Mouse (Mus musculus): ENCODE data around the gene Catsperd.
A peak's percentile ranks its signal among the peaks of the same experiment; 100 is the strongest.

Gene Catsperd

DNA sequence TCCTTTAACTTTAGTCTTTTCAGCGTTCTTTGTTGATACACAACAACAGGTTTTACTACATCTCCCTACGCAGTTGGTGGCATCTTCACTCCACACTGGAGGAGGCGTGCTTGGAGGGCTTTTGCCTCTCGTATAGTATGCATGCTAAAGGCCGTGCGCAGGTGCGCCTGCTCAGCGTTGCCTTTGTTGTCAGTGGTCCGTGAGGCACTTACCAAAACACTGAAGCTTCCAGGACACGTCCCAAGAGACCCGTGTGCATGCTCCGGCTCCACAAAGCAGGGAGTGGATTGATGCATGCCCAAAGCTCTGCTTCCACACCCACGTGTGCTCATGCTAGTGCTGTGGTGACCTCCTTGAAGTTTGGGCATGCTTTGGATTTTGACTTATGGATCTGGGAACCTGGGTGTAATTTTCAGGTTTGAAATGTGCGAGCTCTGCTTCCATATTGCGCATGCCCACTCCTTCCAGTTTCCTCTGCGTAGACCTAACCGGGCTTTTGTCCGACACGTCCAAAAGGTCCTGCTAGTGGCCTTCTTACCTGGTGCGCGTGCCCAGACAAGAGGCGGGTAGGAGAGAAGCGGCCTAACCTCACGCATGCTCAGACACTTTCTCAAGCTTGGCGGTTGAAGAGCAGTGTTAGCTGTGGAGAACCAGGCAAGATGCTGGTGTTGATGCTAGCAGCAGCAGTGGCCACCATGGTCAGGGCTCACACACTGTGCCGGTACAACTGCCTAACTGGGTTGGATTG, at the start of gene Catsperd:
Gene Catsperd (plus strand): TSS at position 614 of the 748 bp plus-strand sequence.
- DNase-seq (ENCODE audit: low read depth in 2 of 2, low spot score in 2 of 2), result no peak

DNA sequence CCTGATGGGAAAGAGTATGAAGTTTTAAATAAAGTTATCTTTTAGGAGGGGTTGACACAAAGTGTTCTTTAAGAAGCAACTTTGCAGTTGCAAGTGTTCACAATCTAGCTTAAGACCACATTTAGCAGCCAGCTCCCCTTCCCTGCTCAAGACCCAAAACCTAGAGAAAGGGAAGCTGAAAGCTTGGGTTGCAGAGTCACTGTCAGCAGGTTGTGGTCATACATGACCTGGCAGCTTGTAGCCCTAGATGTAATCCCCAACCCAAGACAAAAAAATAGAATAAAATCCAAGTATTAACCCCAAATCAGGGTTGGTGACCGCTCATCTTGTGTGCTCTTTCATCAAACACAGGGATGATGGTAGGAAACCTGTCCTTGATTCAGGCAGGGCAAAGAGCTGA, 44.9 kb upstream of the Catsperd start:
- DNase-seq (ENCODE audit: low read depth in 2 of 2, low spot score in 2 of 2), result no peak

DNA sequence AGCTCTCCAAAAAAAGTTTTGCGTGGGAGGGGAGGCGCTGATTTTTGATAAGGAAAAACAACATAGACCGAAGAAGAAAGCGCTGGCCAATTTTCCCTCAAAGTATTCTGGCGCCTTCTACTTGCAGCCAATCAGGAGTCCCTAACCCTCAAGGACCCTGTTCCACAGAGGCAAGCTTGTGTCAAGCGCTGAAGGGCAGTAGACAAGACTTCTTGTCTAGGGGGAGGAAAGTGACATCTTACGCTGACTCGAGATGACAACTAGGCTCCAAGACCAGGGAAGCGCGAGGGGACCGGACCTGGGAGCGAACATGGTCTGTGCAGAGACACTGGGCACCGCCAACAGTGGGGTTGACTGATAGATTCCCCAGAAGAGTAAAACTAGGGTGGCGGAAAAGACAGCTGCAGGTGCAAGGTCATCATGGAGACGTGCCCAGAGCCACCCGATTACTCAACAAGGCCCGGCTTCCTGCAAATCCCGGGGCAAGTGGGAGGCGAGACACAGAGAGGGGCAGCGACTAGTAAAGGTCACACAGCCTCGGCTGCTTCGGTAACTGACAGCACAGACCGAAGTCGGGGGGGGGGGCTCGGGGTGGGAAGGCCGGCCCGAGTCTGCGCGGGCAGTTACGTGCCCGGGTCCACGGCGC, 44.2 kb upstream of the Catsperd start:
- DNase-seq (ENCODE audit: low read depth in 2 of 2, low spot score in 2 of 2), result peak; percentile 20 to 42

DNA sequence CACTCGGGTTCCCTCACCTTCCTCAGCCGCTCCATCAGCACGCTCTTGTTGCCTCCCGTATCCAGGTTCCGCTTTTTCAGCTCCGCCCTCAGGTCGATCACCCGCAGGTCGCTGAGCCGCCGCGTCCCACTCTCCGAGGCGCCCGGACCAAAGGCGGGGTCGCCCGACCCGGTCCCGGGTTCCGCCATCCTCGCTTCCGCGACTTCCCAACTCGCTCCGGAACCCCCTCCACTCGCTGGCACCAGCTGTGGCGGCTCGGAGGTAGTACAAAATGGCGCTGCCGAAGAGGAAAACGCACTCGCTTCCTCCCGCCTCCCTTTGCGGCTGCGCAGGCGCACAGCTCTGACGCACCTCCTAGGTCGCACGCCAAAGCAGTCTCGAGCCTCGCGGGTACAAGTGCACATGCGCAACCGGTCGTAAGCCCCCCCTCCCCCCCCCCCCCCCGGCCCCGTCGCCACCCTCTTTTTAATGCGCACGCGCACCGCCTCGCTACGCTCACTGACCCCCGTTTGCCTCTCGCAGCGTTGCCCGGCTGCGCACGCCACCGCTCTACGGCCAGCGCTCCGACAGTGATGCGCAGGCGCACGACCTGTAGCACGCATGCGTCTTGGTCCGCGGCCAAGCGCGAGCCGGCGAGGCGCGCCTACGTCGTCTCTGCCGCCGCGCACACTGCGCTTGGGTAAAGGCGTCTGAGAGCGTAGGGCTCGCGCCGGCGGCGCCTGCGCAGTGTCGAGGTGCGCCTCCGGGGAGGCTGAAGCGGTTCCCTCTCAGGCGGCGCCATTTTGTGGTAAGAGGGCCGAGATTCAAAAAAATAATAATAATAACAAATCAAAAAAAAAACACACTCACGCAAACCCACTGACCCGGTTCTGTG, 43.4 kb upstream of the Catsperd start, which contains the start of the genes Safb2 and Safb:
Gene Safb2 (minus strand): TSS at position 329 of the 874 bp plus-strand sequence.
Gene Safb (plus strand): TSS at position 569 of the 874 bp plus-strand sequence.
- peak; percentile 98 to 100 for DNase-seq (ENCODE audit: low read depth in 2 of 2, low spot score in 2 of 2)

DNA sequence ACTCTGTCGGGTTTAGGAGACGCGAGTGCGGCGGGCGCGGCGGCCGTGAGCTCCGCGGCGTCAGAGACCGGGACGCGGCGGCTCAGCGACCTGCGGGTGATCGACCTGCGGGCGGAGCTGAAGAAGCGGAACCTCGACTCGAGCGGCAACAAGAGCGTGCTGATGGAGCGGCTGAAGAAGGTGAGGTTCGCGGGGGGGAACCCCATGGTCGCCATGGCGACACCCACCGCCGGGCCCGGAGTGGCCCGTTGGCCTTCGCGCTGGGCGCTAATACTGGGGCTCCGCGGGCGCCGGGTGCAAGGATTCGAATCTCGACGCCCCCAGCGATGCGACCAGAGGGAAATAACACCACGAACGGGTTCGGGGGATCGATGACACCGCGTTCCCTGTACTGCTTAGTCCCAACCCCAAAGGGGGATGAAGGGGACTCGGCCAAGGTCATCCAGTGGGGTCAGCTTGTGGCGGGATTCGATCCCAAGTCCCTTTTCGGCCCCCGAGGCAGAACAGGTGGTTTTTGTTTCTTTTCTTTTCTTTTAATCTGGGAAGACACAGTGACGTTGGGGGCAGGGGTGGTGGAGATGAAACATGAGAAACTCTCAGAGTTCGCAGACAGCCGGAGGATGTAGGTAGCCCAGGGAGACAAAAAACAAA, 42.6 kb upstream of the Catsperd start:
- peak in 1 of 2 experiments; percentile 59 for DNase-seq (ENCODE audit: low read depth in 2 of 2, low spot score in 2 of 2)

DNA sequence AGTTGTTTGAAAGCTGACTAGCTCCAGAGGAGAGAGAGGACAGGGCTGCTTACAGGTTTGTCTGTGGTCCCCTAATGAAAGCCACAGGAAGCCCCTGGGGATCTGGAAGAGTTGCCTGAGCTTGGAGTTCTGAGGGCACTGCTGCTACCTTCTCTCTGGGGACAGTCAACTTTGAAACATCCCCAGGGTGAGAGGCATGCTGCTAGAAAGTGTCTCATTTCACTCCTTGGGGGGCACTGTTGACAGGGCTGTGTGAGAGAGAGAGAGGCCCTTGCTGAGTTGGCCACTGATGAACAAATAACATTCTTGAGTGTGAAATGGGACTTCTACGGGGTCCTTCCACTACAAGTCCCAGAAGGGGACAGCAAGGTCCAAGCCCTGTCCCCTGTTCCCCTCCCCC, 40.2 kb upstream of the Catsperd start:
- DNase-seq (ENCODE audit: low read depth in 2 of 2, low spot score in 2 of 2), result no peak

DNA sequence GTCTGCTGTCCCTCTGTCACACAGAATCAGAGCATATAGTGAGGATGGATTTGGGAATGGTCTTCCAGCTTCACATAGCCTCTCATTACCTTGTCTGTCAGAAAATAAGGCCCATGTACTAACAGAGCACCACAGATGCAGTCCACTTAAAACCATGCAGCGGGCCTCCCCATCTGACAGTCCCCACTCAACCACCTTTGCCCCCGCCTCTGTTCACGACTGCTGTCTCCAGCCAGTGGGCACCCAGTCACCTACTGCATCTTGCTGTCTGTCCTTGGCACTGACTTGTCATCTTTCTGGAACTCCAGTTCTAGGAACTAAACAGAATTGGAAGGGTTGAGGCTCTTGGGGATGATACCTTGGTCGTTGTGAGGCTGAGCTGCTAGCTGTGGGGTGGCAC, 39.0 kb upstream of the Catsperd start:
- no peak for DNase-seq (ENCODE audit: low read depth in 2 of 2, low spot score in 2 of 2)

DNA sequence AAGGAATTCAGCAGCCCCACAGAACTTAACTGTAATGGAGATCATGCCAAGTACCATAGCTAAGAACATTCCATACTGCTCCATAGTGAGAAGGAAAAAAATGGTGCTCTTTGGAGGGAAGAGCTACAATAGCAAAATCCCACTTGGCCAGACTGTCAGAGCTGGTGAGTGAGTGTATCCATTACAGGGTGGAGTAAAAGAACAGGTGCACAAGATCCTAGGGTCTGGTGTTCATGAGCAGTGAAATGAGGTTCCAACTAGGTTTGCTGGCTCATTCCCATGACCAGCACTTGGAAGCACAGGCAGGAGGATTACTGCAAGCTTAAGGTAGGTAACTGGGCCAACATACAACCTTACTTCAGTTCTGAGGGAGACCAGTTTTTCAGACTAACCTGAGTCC, 35.4 kb upstream of the Catsperd start:
- DNase-seq (ENCODE audit: low read depth in 2 of 2, low spot score in 2 of 2), result no peak

DNA sequence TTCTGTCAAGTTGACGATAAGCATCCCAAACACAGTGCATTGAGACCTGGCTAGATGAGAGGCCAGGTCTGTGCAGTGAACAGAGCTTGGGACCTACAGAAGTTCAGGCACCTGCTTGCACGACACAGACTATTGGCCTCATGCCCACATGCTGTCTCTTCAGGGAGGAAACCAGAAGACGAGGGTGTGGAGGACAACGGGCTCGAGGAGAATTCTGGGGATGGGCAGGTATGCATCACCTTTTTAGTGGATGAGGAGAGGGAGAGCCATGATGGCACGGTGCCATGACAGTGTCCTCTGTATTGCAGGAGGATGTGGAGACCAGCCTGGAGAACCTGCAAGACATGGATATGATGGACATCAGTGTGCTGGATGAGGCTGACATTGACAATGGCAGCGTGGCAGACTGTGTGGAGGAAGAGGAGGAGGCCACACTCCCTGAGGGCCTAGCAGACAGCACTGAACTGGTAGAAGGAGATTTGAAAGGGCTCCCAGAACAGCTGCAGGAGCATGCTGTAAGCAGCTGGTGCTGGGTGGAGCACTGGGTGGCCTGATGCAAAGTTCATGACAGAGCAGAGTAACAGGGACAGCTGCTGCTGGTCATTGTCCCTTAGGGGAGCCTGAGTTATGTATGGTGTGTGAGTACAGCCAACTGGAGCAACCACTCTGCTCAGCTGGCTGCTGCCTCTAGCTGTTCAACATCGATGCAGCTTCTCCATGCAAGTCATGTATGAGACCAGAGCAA, 34.2 kb upstream of the Catsperd start:
- no peak for DNase-seq (ENCODE audit: low read depth in 2 of 2, low spot score in 2 of 2)

DNA sequence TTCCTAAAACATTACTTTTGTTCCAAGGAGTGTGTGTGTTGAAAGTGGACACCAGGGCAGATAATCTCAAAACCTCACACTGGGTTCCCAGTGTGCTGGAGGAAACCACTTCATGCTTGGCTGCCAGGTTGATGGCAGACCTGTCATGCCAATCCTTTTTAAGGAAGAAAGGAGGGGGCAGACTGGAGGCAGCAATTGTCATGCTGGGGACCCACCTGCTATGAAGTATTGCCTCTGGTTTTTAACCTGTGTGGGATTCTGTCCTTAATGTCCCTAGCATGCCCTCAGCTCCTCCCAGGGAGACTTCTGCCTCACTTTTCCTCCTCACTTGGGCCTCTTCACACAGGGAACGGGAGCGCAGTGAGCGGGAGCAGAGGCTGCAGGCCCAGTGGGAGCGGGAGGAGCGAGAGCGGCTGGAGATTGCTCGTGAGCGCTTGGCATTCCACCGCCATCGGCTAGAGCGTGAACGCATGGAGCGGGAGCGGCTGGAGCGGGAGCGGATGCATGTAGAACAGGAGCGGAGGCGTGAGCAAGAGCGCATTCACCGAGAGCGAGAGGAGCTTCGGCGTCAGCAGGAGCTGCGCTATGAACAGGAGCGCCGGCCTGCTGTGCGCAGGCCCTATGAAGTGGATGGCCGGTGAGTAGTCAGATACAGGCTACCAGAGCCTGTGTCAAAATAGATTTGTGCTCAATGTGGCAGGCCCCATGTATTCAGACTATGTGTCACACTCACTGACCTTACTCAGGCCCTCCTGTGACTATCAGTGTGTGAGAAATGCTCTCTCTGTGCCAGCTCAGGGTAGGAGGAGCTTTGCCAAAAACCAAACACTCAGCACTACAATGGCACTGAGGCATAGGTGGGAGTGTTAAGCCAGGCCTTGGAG, 24.5 kb upstream of the Catsperd start:
- DNase-seq (ENCODE audit: low read depth in 2 of 2, low spot score in 2 of 2), result no peak

DNA sequence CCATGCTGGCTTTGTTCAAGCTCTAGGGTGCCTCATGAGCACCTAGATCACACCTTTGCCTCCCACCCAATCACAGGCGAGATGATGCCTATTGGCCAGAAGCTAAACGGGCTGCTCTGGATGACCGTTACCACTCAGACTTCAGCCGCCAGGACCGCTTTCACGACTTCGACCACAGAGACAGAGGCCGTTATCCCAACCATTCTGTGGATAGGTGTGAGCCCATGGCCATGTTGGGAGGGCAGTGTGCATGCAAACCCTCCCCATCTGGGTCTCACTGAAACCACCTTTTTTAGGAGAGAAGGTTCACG, 23.9 kb upstream of the Catsperd start:
- no peak for DNase-seq (ENCODE audit: low read depth in 2 of 2, low spot score in 2 of 2)

DNA sequence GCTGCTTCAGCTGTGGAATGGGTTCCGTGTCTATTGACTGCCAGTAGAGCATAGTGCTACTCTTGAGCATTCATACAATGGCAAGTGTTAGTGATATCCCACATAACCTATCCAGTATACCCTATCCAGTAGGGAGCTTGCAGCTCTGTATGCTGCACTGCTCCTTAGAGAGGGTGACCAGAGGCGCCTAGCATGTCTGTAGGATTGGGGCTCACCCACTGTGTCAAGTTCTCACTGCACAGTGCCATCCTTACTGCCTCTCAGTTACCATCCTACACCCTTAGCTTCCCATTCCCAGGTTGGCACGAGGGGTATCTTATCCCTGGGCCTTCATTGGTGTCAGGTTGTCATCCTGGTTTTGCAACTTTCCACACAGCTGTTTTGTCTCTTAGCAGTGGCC, 23.5 kb upstream of the Catsperd start:
- no peak for DNase-seq (ENCODE audit: low read depth in 2 of 2, low spot score in 2 of 2)

DNA sequence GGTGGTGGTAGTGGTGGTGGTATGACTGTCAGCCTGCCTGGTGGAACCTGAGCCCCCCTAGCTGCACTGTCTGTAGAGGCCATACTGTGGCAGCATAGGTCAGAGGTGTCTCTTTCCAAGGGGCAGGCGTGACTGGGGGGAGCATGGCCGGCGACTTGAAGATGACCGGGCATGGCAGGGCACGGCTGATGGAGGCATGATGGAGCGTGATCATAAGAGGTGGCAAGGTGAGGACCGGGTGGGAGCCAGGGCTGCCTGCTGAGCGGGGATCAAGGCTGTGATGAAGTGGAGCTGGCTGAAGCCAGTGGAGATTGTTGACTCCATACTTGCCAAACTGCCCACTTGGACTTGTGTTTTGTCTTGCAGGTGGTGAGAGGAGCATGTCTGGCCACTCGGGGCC, 22.5 kb upstream of the Catsperd start:
- no peak for DNase-seq (ENCODE audit: low read depth in 2 of 2, low spot score in 2 of 2)

DNA sequence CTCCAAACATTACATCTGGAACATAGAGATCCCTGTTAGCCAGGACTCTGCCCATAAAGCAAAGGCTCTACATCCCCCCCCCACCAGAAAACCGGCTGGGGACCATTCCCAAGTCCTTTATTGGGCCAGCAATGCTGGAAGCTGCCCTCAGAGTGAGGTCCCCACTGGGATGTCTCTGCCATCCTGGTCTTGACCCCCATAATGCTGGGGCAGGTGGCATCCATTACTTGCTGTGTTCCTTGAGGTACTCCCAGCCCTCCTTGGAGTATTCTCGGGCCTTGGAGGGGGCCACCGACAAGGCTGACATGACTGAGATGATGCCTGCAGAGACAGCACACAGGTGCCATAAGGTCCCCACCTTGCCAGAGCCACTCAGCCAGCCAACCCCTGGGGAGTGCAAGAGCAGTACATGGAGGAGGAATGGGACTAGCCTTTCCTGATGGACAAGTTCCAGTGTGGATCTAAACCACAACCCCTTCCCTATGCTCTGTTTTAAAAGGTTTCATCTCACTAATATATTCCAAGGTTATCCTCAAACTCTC, 20.4 kb upstream of the Catsperd start:
- DNase-seq (ENCODE audit: low read depth in 2 of 2, low spot score in 2 of 2), result no peak

DNA sequence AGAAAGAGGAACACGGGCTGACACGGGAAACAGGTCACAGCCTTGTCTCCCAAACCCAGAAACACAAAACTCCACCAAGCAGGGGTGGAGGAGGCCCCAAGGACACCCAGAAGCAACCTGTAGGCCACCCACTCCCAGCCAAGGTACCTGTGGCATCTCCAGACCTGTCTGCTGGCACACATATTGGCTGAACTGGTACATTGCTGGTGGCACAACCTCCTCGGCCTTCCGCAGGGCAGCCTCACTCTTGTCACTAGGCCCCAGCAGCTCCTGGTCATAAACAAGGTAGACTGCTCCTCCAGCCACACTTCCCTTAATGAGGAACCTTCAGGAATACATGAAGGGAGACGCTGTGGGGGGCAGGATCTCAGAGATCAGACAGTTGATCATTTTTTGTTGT, 19.2 kb upstream of the Catsperd start:
- DNase-seq (ENCODE audit: low read depth in 2 of 2, low spot score in 2 of 2), result no peak

DNA sequence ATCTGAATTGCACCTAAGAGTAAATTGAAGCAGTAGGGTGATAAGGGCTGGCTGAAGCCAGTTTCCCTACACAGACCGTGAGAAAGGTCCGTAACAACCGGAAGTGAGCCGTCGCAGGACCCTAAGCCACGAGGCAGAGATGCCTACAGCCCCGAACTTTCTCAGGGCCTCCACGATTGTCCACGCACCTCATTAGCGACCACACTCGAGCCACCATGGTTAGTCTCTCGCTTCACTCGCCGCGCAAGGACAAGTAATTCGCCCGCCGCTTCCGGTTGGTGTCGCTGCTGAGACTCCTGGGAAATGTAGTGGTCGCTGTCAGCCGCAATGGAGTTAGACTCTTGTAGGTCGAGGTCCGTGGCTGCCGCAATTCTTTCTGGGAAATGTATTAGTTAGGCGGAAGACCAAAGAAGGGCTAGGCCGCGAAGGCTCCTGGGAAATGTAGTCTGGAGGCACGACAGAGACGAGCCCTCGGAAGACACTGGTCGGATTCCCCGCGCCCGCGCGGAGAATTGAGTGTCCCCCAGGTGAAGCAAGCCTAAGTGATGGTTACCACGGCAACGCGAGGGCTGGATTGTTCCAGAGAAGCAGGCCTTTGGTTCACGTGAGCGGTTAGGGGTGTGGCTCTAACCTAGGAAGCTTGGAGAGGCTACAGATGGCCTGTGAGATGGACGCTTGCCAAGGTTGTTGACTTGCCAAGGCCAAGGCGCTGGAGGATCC, 18.3 kb upstream of the Catsperd start, which contains the start of gene 2410015M20Rik:
Gene 2410015M20Rik (minus strand): TSS at position 320 of the 720 bp plus-strand sequence.
- DNase-seq (ENCODE audit: low read depth in 2 of 2, low spot score in 2 of 2), result peak; percentile 91

DNA sequence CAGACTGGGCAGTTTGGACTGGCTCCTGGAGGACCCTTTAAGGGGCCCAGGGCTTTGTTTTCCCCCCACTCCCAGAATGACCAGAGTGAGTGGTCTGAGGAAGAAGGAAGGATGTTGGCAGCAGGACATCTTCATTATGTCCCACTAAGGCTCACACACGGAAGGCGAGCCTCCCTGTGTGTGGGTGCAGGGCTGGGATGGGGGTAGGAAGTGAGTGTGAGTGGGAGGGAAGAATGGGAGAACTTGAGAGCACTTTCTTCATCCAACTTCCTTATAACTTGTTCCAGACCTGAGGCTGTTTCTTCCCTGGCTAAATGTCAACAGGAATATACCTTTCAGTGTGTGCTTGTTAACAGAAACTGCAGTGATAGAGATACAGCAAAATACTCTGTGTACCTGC, 16.6 kb upstream of the Catsperd start:
- DNase-seq (ENCODE audit: low read depth in 2 of 2, low spot score in 2 of 2), result no peak

DNA sequence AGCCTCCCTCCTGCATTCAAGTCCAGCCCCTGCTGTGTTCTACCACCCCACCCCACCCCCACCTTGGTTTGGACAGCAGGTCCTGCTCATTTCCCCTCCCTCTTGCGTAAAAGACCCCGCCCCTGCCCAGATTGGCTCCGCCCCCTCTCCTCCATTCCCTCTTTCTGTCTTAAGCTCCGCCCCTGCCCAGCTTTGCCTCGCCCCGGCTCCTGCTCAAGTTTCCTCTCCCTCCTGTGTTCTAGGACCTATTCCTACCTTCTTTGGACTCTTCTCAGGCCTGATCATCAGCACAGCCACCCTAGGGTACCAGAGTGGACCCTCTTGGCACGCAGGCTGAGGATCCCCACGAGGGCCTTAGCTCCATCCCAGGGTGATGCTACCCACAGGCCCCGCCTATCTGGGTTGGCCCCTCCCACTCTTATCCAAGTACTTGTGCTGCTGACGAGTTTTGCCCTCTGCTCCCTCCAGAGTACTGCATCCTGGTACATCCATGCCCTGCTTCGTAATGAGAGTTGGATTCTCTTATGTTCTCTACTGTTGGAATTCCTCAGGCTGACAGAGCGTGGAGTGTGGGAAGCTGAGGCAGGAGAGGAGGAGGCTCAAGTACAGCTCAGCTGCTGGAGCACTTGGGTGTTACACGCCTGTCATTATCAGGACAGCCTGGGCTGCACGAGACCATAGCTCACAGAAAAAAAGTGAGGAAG, 15.9 kb upstream of the Catsperd start:
- DNase-seq (ENCODE audit: low read depth in 2 of 2, low spot score in 2 of 2), result no peak

Measured in CD8-positive naive resting alpha-beta T cell, adult 2 months (primary cell).